Mouse (Mus musculus) erythroblast, embryonic 14.5 days (primary cell): ENCODE results near the gene 1700024G13Rik.

Source experiments
- GATA1 ChIP-seq: IDR thresholded peaks from 2 replicates; pipeline ENCODE4 v1.6.1; 2012; ENCODE audit warnings: low read length, inconsistent platforms, mixed read lengths
- TAL1 ChIP-seq: IDR thresholded peaks from 3 replicates; pipeline ENCODE4 v1.6.1; 2012; ENCODE audit warnings: low read length, inconsistent platforms, mixed read lengths

GRCm38 (mm10) chr14:32437352-32437793, 49.2 kb upstream of the 1700024G13Rik start:
- TF ChIP-seq GATA1 (no peak), TAL1 (no peak)
